Mouse (Mus musculus) Muller cell, postnatal 12 days (primary cell): ENCODE results near the gene Rbpms2.
A peak's percentile ranks its signal among the peaks of the same experiment; 100 is the strongest.

ENCODE experiments used
- DNase-seq: peaks from one replicate; pipeline ENCODE4 v3.0.0-alpha.2; 2015; ENCODE audit errors: inconsistent ontology term

Rbpms2 gene

GRCm38 (mm10) chr9:65692959-65693603 is 63.6 kb downstream of the Rbpms2 start:
- no peak for DNase-seq

- DNase-seq, result peak; percentile 69
Measured at GRCm38 (mm10) chr9:65695646-65696045, 66.2 kb downstream of the Rbpms2 start.

DNA sequence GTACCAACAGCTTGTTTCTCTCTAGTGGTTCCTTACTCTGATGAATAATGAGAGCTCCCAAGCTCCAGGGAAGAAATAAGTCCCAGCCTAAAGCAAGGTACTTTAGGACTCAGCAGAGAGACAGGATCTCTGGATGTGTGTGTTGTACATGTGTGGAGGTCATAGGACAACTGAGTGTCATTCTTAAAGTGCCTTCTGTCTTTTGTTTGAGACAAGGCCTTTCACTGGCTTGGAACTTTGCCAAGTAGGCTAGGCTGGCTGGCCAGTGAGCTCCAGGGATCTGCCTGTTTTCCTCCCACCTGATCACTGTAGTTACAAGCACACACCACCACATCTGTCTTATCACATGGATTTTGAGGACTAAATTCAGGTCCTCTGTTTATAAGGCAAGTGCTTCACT is 66.9 kb downstream of the Rbpms2 start:
- DNase-seq, result peak; percentile 29

- DNase-seq, result no peak
Measured at GRCm38 (mm10) chr9:65697356-65697755, 67.9 kb downstream of the Rbpms2 start.

DNA sequence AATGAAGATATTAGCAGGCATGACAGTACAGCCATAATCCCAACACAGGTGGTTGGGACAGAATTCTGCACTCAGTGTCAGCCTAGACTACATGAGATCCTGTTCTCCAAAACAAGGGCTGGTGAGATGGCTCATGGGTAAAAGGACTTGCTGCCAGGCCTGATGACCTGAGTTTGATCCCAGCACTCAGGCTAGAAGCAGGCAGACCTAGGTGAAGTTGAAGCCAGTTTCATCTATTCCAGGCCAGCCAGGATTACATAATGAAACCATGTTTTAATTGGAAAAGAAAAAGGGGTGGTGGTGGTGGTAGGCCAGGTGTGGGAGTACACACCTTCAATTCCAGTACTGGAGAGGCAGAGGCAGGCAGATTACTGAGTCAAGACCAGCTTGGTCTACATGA is 68.5 kb downstream of the Rbpms2 start:
- DNase-seq, result no peak

DNA sequence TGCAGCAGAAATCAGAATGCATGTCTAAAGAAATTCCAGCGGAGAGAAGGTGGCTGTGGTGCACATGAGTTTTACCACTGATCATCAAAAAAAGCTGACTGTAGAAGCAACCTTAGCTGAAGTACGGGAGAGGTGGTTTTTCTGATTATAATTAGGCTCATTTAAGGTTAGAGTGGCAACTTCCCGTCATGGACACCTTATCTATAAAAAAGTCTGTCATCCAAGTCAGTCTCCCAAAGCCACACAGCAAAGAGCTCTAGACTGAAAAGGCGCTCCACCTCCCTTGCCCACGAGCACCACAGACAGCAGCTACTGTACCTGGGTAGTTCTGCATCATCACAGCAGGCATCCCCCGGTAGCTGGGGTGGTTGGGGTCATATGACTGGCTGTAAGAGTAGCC is 71.1 kb downstream of the Rbpms2 start:
- no peak for DNase-seq

DNA sequence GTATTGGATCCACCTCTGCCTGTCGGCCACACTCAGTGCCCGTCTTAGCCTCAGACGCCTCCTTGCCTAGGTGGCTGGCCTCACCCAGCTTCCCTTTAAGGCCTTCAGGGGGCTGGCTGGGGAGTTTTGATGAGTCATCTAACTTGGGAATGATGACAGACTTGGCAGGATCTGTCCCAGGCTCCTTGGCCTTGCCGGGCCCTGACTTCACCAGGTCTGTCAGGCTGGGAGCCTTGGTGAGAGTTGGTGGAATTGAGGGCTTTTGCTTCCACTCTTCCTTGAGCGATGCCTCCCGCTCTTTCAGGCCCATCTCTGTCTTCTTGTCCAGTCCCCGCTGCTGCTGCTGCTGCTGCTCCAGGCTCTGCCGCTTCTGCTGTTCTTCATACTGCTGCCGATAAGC is 72.8 kb downstream of the Rbpms2 start:
- no peak for DNase-seq

GRCm38 (mm10) chr9:65703241-65703640 is 73.8 kb downstream of the Rbpms2 start:
- DNase-seq, result no peak

GRCm38 (mm10) chr9:65703926-65704595 is 74.6 kb downstream of the Rbpms2 start:
- DNase-seq, result no peak
